In the genomic region with DNA sequence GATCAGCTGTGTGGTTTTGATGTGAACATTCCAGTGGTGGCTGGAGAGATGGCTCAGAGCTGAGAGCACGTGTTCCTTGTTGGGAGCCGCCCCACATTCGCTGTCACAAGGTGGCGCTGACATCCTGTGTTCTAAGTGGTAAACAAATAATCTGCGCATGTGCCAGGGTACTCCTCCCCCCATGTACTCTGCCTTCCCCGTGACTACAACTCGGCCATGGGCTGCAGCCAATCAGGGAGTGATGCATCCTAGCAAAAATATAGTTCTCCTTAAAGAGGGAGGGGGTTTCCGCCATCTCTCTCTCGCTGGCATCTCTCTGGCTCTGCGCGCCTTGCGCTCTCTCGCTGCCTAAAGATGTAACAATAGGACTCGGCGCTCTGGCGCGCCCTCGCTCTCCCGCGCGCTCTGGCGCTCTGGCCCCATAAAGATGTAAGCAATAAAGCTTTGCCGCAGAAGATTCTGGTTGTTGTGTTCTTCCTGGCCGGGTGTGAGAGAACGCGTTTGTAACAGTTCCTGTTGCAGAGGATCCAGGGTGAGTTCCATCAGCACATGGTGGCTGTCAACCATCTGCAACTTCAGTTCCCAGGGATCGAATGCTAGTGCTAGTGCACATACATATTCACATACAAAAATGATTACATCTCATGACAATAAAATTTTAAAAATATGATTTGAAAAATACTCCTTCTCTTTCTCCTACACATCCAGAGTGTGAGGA, we compare ENCODE assay signal across 8 mouse cellular contexts. TPM values are rescaled to one million over a fixed set of nuclear protein-coding genes. Genes with fewer than 3 reads are reported as not detected.
DNase-seq lines count a peak whose midpoint lies in the region; ATAC-seq lines count a peak whose summit lies in the region.
"Not testable (repeated sequence)": the region's sequence is repeated elsewhere in the genome, so short reads cannot be mapped to it uniquely, and the experiment has no call there.

No protein-coding gene starts in this region.

- H3K27me3 ChIP-seq in forebrain, embryonic 12.5 days = peaks cover 44% of the 10 kb centered on the region
- peaks cover 43% of the 10 kb centered on the region for H3K27me3 ChIP-seq in heart, embryonic 15.5 days

- H3K4me1 ChIP-seq in forebrain, embryonic 12.5 days = peaks cover 20% of the 10 kb centered on the region
- peaks cover 27% of the 10 kb centered on the region for H3K4me1 ChIP-seq in heart, embryonic 15.5 days (replicated peaks)

- ATAC-seq in cerebellum, adult (ENCODE audit: insufficient number of reproducible peaks, low FRiP score, low TSS enrichment) = 0 out of 2 replicates have a peak, but pooled peaks have one; percentile 59
- ATAC-seq in forebrain, embryonic 12.5 days (ENCODE audit: low FRiP score) = peak; percentile 95
- peak; percentile 87 for ATAC-seq in heart, embryonic 15.5 days (replicated peaks; ENCODE audit: insufficient number of reproducible peaks, insufficient read depth, low FRiP score, low read depth)

- WGBS in forebrain, embryonic 12.5 days = under 1% methylated on average over 27 of the region's 27 CpGs
- under 1% methylated on average over 27 of the region's 27 CpGs for WGBS in heart, embryonic 15.5 days

- DNase-seq in CD4-positive helper T cell, adult 2 months (ENCODE audit: low read depth, low spot score) = peak; percentile 98
- DNase-seq in kidney, postnatal 10 days = peak; percentile 93
- DNase-seq in liver = peak; percentile 92
- DNase-seq in monocyte, adult 2 months (ENCODE audit: low read depth in 1 of 2, low spot score in 2 of 2) = peak; percentile 81 to 86
- DNase-seq in spleen, postnatal 36 days (ENCODE audit: low spot score in 2 of 2) = peak; percentile 87 to 92

- H3K4me2 ChIP-seq in forebrain, embryonic 12.5 days = peak overlapping the region; percentile 59
- H3K4me2 ChIP-seq in heart, embryonic 15.5 days = peak overlapping the region; percentile 78

- H3K27ac ChIP-seq in forebrain, embryonic 12.5 days = peak overlapping the region; percentile 90
- peak overlapping the region; percentile 87 for H3K27ac ChIP-seq in heart, embryonic 15.5 days

- not testable (repeated sequence) for H3K9me3 ChIP-seq in forebrain, embryonic 12.5 days; heart, embryonic 15.5 days (replicated peaks)

- peak overlapping the region; percentile 45 for H3K4me3 ChIP-seq in forebrain, embryonic 12.5 days (replicated peaks)
- H3K4me3 ChIP-seq in heart, embryonic 15.5 days = peak overlapping the region; percentile 60

- not testable (repeated sequence) for H3K36me3 ChIP-seq in forebrain, embryonic 12.5 days (replicated peaks); heart, embryonic 15.5 days

- peak overlapping the region; percentile 62 for H3K9ac ChIP-seq in forebrain, embryonic 12.5 days
- H3K9ac ChIP-seq in heart, embryonic 15.5 days = peak overlapping the region; percentile 65

RNA-seq across cellular contexts. Expression of a gene that starts 18.8 kb away (rescaled TPM):
- 23.3 and 28.2 TPM in 2 replicates for polyA plus RNA-seq in forebrain, embryonic 12.5 days (2016; fragmentation: Nextera tagmentation; extraction: Ambion mirVana)
- 37.4 and 80.9 TPM in 2 replicates for polyA plus RNA-seq in heart, embryonic 15.5 days (2015; fragmentation: Nextera tagmentation; extraction: Ambion mirVana)

RNA-seq across cellular contexts. Expression of a gene that starts 25.6 kb away (rescaled TPM):
- 934 and 1,034 TPM in 2 replicates for polyA plus RNA-seq in forebrain, embryonic 12.5 days (2016; fragmentation: Nextera tagmentation; extraction: Ambion mirVana)
- 847 and 935 TPM in 2 replicates for polyA plus RNA-seq in heart, embryonic 15.5 days (2015; fragmentation: Nextera tagmentation; extraction: Ambion mirVana)

RNA-seq across cellular contexts. Expression of a gene that starts 25.7 kb away (rescaled TPM):
- polyA plus RNA-seq in forebrain, embryonic 12.5 days (2016; fragmentation: Nextera tagmentation; extraction: Ambion mirVana) = 58.4 and 63.5 TPM in 2 replicates
- polyA plus RNA-seq in heart, embryonic 15.5 days (2015; fragmentation: Nextera tagmentation; extraction: Ambion mirVana) = 35.5 and 44.7 TPM in 2 replicates

RNA-seq across cellular contexts. Expression of a gene that starts 30.1 kb away (rescaled TPM):
- polyA plus RNA-seq in forebrain, embryonic 12.5 days (2016; fragmentation: Nextera tagmentation; extraction: Ambion mirVana) = 5.0 and 7.1 TPM in 2 replicates
- 5.1 and 6.5 TPM in 2 replicates for polyA plus RNA-seq in heart, embryonic 15.5 days (2015; fragmentation: Nextera tagmentation; extraction: Ambion mirVana)

RNA-seq across cellular contexts. Expression of a gene that starts 40.9 kb away (rescaled TPM):
- 40.1 and 41.9 TPM in 2 replicates for polyA plus RNA-seq in forebrain, embryonic 12.5 days (2016; fragmentation: Nextera tagmentation; extraction: Ambion mirVana)
- polyA plus RNA-seq in heart, embryonic 15.5 days (2015; fragmentation: Nextera tagmentation; extraction: Ambion mirVana) = 16.3 and 24.1 TPM in 2 replicates

Comparison
In these comparisons a context has a peak if more than half of its experiments do, and no peak if none do; other contexts are left out.
1. Peak in every context shown above with its lines: DNase-seq, ATAC-seq, H3K4me3 ChIP-seq and H3K27ac ChIP-seq.